Mouse (Mus musculus) heart, embryonic 10.5 days (tissue): ENCODE results near the gene Atf6. TPM values are rescaled to one million over a fixed set of nuclear protein-coding genes. Genes with fewer than 3 reads are reported as not detected.

ENCODE experiments used
- DNase-seq: peaks from one replicate; pipeline ENCODE4 v3.0.0-alpha.2; 2017; ENCODE audit warnings: low spot score
- H3K27ac ChIP-seq: fragments of 300-500 bp; sonication (generic); 2 replicates; pipeline ENCODE4 v1.5.1; 2016; ENCODE audit warnings: mild to moderate bottlenecking
- H3K27me3 ChIP-seq: fragments of 300-500 bp; sonication (generic); 2 replicates; pipeline ENCODE4 v1.6.1; 2016; ENCODE audit warnings: mild to moderate bottlenecking; ENCODE audit not compliant: poor library complexity, insufficient read depth, severe bottlenecking
- H3K36me3 ChIP-seq: fragments of 300-500 bp; sonication (generic); 2 replicates; pipeline ENCODE4 v1.6.1; 2016; ENCODE audit warnings: mild to moderate bottlenecking, moderate library complexity
- H3K4me1 ChIP-seq: fragments of 300-500 bp; sonication (generic); 2 replicates; pipeline ENCODE4 v1.6.1; 2016; ENCODE audit warnings: mild to moderate bottlenecking
- H3K4me3 ChIP-seq: fragments of 300-500 bp; sonication (generic); 2 replicates; pipeline ENCODE4 v1.5.1; 2016; ENCODE audit warnings: mild to moderate bottlenecking, moderate library complexity
- H3K9me3 ChIP-seq: fragments of 300-500 bp; sonication (generic); 2 replicates; pipeline ENCODE4 v1.6.1; 2016; ENCODE audit warnings: mild to moderate bottlenecking, moderate library complexity
- WGBS: fragments of 180-500 bp; shearing (Covaris S2); methylation state at CpG from one replicate; pipeline ENCODE4 v1.1.7; 2016; 5-methylcytosine and 5-hydroxymethylcytosine counted together
- polyA plus RNA-seq: library from polyadenylated mRNA; unstranded; fragments of >200 nt; fragmentation: Nextera tagmentation; extraction: Ambion mirVana; gene quantifications from 2 replicates; pipeline ENCODE4 v1.2.1, GENCODE M21; 2016

Gene Atf6
- polyA plus RNA-seq, 1 experiment from 2014 or later = 10.9 TPM

- H3K9me3 ChIP-seq = no peaks in the 10 kb centered on the region
- no peak for DNase-seq
- H3K27ac ChIP-seq = no peak overlapping the region
- no peaks in the 10 kb centered on the region for H3K36me3 ChIP-seq
- no peaks in the 10 kb centered on the region for H3K27me3 ChIP-seq
- H3K4me3 ChIP-seq = no peak overlapping the region
- WGBS = 79% methylated on average over 11 of the region's 11 CpGs
- H3K4me1 ChIP-seq = peaks cover 9% of the 10 kb centered on the region
Measured at GRCm38 (mm10) chr1:170731865-170732595, 135.5 kb downstream of the Atf6 start.

GRCm38 (mm10) chr1:170729267-170729962, 138.2 kb downstream of the Atf6 start:
- Histone ChIP-seq H3K4me1 (0 out of 2 replicates have a peak, but pooled peaks cover 3% of the 10 kb centered on the region), H3K27me3 (no peaks in the 10 kb centered on the region), H3K27ac (no peak overlapping the region), H3K4me3 (no peak overlapping the region), H3K36me3 (no peaks in the 10 kb centered on the region), H3K9me3 (no peaks in the 10 kb centered on the region)
- DNase-seq = no peak
- 90% methylated on average over 8 of the region's 8 CpGs for WGBS

DNA sequence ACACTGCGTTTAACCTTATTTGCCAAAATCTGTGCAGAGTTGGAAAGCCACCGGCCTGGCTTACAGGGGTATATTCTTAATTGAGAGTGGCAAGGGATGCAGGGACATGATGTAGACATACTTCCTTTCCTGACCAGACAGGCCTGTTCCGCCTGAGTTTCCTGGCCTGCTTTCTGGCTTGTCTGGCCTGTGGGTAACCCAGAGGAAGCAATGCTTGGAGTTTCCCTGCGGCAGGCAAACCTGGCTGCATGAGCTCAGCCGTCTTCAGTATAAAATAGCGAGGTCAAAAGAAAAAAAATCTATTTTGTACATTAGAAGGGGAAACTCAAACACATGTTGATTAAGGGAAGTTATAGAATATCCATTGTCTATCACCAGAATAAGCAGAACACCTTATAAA, 139.0 kb downstream of the Atf6 start:
- H3K36me3 ChIP-seq = no peaks in the 10 kb centered on the region
- no peak overlapping the region for H3K27ac ChIP-seq
- H3K9me3 ChIP-seq = no peaks in the 10 kb centered on the region
- 79% methylated on average over 6 of the region's 6 CpGs for WGBS
- H3K4me3 ChIP-seq = no peak overlapping the region
- DNase-seq = no peak
- H3K4me1 ChIP-seq = 0 out of 2 replicates have a peak, but pooled peaks cover 3% of the 10 kb centered on the region
- H3K27me3 ChIP-seq = no peaks in the 10 kb centered on the region

- Histone ChIP-seq H3K4me3 (no peak overlapping the region), H3K4me1 (no peaks in the 10 kb centered on the region; the same call in 1 of the 2 replicates), H3K9me3 (no peaks in the 10 kb centered on the region), H3K27ac (no peak overlapping the region), H3K36me3 (no peaks in the 10 kb centered on the region), H3K27me3 (no peaks in the 10 kb centered on the region)
- DNase-seq = no peak
- WGBS = 73% methylated on average over 5 of the region's 5 CpGs
Measured at GRCm38 (mm10) chr1:170721560-170721959, 146.0 kb downstream of the Atf6 start.

GRCm38 (mm10) chr1:170718133-170718810, 149.3 kb downstream of the Atf6 start:
- Histone ChIP-seq H3K36me3 (no peaks in the 10 kb centered on the region), H3K4me3 (no peak overlapping the region), H3K27me3 (no peaks in the 10 kb centered on the region), H3K27ac (no peak overlapping the region), H3K9me3 (no peaks in the 10 kb centered on the region), H3K4me1 (no peaks in the 10 kb centered on the region; the same call in 1 of the 2 replicates)
- WGBS = 83% methylated on average over 8 of the region's 8 CpGs
- no peak for DNase-seq

GRCm38 (mm10) chr1:170717241-170717828, 150.2 kb downstream of the Atf6 start:
- Histone ChIP-seq H3K4me1 (no peaks in the 10 kb centered on the region; the same call in 1 of the 2 replicates), H3K9me3 (no peaks in the 10 kb centered on the region), H3K4me3 (no peak overlapping the region), H3K27me3 (no peaks in the 10 kb centered on the region), H3K36me3 (no peaks in the 10 kb centered on the region), H3K27ac (no peak overlapping the region)
- DNase-seq = no peak
- WGBS = 92% methylated on average over 3 of the region's 3 CpGs

- DNase-seq = no peak
- Histone ChIP-seq H3K27me3 (no peaks in the 10 kb centered on the region), H3K9me3 (no peaks in the 10 kb centered on the region), H3K4me1 (peaks cover 8% of the 10 kb centered on the region; the same call in 1 of the 2 replicates), H3K27ac (no peak overlapping the region), H3K36me3 (peaks cover 15% of the 10 kb centered on the region), H3K4me3 (no peak overlapping the region)
- WGBS = 91% methylated on average over 7 of the region's 7 CpGs
Measured at GRCm38 (mm10) chr1:170711731-170712130, 155.8 kb downstream of the Atf6 start.

- Histone ChIP-seq H3K27me3 (no peaks in the 10 kb centered on the region), H3K9me3 (no peaks in the 10 kb centered on the region), H3K4me3 (no peak overlapping the region), H3K36me3 (peaks cover 15% of the 10 kb centered on the region), H3K4me1 (peaks cover 8% of the 10 kb centered on the region; the same call in 1 of the 2 replicates), H3K27ac (no peak overlapping the region)
- DNase-seq = no peak
- 82% methylated on average over 3 of the region's 3 CpGs for WGBS
Measured at GRCm38 (mm10) chr1:170709969-170710368, 157.6 kb downstream of the Atf6 start.

DNA sequence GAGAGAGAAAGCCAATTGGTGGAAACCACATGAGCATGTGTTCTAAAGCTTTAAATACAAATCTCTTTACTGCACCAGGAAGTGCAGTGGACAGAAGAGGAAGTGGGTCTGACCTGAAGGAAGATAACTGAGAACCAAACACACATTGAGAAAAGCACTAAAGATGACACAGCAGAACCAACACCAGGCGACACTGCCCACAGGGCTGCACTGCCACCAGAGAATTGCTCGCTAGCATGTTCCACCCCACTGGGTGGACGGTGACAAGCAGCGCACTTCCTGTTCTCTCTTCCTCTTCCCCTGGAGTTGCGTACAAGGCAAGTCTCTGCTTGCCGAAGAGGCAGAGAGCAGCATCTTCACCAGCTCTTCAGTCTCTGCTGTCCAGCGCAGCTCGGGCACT, 158.1 kb downstream of the Atf6 start:
- H3K36me3 ChIP-seq = peaks cover 15% of the 10 kb centered on the region
- peaks cover 8% of the 10 kb centered on the region; the same call in 1 of the 2 replicates for H3K4me1 ChIP-seq
- no peaks in the 10 kb centered on the region for H3K9me3 ChIP-seq
- H3K27me3 ChIP-seq = no peaks in the 10 kb centered on the region
- H3K4me3 ChIP-seq = no peak overlapping the region
- 87% methylated on average over 8 of the region's 8 CpGs for WGBS
- no peak overlapping the region for H3K27ac ChIP-seq
- DNase-seq = no peak

- Histone ChIP-seq H3K4me1 (peaks cover 8% of the 10 kb centered on the region; the same call in 1 of the 2 replicates), H3K4me3 (no peak overlapping the region), H3K9me3 (no peaks in the 10 kb centered on the region), H3K27me3 (no peaks in the 10 kb centered on the region), H3K27ac (no peak overlapping the region), H3K36me3 (peaks cover 15% of the 10 kb centered on the region)
- 77% methylated on average over 3 of the region's 3 CpGs for WGBS
- DNase-seq = no peak
Measured at GRCm38 (mm10) chr1:170709034-170709433, 158.5 kb downstream of the Atf6 start.

DNA sequence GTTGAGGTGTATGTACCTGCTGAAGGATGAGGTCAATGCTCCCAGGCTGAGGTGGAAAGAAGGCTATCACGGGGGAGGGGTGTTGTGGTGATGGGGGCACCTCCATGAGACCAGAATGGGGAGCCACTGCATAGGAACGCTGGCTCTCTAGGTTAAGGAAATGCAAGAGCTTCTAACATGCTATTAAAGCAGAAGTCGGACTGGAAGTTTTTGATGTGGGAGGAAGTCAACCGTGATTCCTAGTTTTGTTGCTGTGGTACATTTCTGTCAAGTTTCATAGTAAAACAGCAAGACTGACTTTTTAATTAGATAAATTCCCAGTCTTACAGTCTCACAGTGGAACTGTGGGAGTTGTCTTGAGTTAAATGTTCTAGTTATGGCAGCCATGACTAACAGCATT, 161.5 kb downstream of the Atf6 start:
- Histone ChIP-seq H3K4me1 (peaks cover 8% of the 10 kb centered on the region; the same call in 1 of the 2 replicates), H3K4me3 (no peak overlapping the region), H3K27ac (no peak overlapping the region), H3K36me3 (peaks cover 15% of the 10 kb centered on the region), H3K27me3 (no peaks in the 10 kb centered on the region), H3K9me3 (no peaks in the 10 kb centered on the region)
- DNase-seq = no peak
- WGBS = 90% methylated on average over 4 of the region's 4 CpGs

GRCm38 (mm10) chr1:170704911-170705594, 162.5 kb downstream of the Atf6 start:
- H3K4me3 ChIP-seq = no peak overlapping the region
- no peaks in the 10 kb centered on the region for H3K9me3 ChIP-seq
- H3K27me3 ChIP-seq = no peaks in the 10 kb centered on the region
- no peak overlapping the region for H3K27ac ChIP-seq
- 75% methylated on average over 4 of the region's 4 CpGs for WGBS
- no peak for DNase-seq
- H3K36me3 ChIP-seq = peaks cover 15% of the 10 kb centered on the region
- peaks cover 8% of the 10 kb centered on the region; the same call in 1 of the 2 replicates for H3K4me1 ChIP-seq
